Comparison of ENCODE assay signal across 10 mouse cellular contexts in the genomic region with DNA sequence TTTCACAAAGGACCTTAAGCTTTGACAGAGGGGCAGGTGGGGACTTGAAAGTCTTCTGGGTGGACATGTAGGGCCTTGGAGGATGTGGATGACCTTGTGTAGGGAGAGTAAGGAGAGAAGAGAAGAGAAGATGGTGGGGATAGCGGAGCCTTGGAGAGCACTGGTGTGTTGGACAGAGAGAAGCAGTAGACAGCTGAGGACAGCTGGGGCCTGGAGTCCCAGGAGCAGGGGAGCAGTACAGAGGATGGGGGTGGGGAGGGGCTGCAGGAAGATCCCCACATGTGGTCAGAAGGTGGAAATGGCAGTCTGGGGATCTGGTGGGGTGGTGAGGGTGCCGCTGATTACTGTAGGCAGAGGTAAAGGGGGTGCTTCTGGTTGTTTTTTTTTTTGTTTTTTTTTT. TPM values are rescaled to one million over a fixed set of nuclear protein-coding genes. Genes with fewer than 3 reads are reported as not detected.
A peak's percentile ranks its signal among the peaks of the same experiment; 100 is the strongest.
DNase-seq lines count a peak whose midpoint lies in the region; ATAC-seq and TF ChIP-seq lines count a peak whose summit lies in the region.
"Had no signal": no experiment of that assay in that cellular context is flagged by ENCODE, and none has a peak within 500 bp of the region (broad histone marks: within the 10 kb centered on the region; RNA-seq: fewer than 3 reads in every experiment).

No protein-coding gene starts in this region.

- no peak for DNase-seq in kidney, adult 2 months
- DNase-seq in embryonic facial prominence, embryonic 14.5 days (ENCODE audit: low spot score) = no peak
- DNase-seq in intestine, embryonic 14.5 days (ENCODE audit: low spot score) = no peak
- DNase-seq in spleen, postnatal 14 days (ENCODE audit: low spot score in 2 of 2) = no peak
- no peak for DNase-seq in left cerebral cortex, postnatal 4 days
- no peak for DNase-seq in cerebellum, adult 11 months

- H3K4me3 ChIP-seq in kidney, adult 2 months (ENCODE audit: insufficient read depth, low read depth, low read length) = no peak overlapping the region
- no peak overlapping the region for H3K4me3 ChIP-seq in kidney, embryonic 14.5 days (ENCODE audit: low read length)
- H3K4me3 ChIP-seq in embryonic facial prominence, embryonic 14.5 days (ENCODE audit: low read depth, low read length) = no peak overlapping the region
- no peak overlapping the region for H3K4me3 ChIP-seq in intestine, embryonic 14.5 days (ENCODE audit: low read depth, low read length)
- H3K4me3 ChIP-seq in midbrain, embryonic 16.5 days (ENCODE audit: low read depth, low read length) = no peak overlapping the region
- H3K4me3 ChIP-seq: embryonic facial prominence, embryonic 15.5 days had no signal

- TF ChIP-seq POLR2A in kidney, adult 2 months (IDR thresholded peaks at IDR 0.05; ENCODE audit: low read depth, low read length) = no peak

- H3K9me3 ChIP-seq in kidney, embryonic 14.5 days (ENCODE audit: control insufficient read depth, low read length) = no peaks in the 10 kb centered on the region
- H3K9me3 ChIP-seq in embryonic facial prominence, embryonic 14.5 days (ENCODE audit: control insufficient read depth, low read length) = no peaks in the 10 kb centered on the region
- no peaks in the 10 kb centered on the region for H3K9me3 ChIP-seq in intestine, embryonic 14.5 days (ENCODE audit: control insufficient read depth, low read length)
- H3K9me3 ChIP-seq in midbrain, embryonic 16.5 days (replicated peaks; ENCODE audit: control insufficient read depth, low read length, poor library complexity, severe bottlenecking) = no peaks in the 10 kb centered on the region
- H3K9me3 ChIP-seq: embryonic facial prominence, embryonic 15.5 days had no signal

- no peak overlapping the region; the same call in 1 of the 2 replicates for H3K4me2 ChIP-seq in kidney, embryonic 14.5 days (replicated peaks; ENCODE audit: low read depth, low read length)
- peak overlapping the region; percentile 13; the same call in 1 of the 2 replicates for H3K4me2 ChIP-seq in embryonic facial prominence, embryonic 14.5 days (ENCODE audit: low read depth, low read length)
- H3K4me2 ChIP-seq in intestine, embryonic 14.5 days (ENCODE audit: low read length) = peak overlapping the region; percentile 36
- H3K4me2 ChIP-seq in midbrain, embryonic 16.5 days (ENCODE audit: low read length) = peak overlapping the region; percentile 87

- H3K4me1 ChIP-seq in kidney, adult 2 months (ENCODE audit: control insufficient read depth, insufficient read depth, low read length) = peaks cover 24% of the 10 kb centered on the region
- H3K4me1 ChIP-seq in kidney, embryonic 14.5 days (ENCODE audit: control insufficient read depth, insufficient read depth, low read length) = peaks cover 29% of the 10 kb centered on the region
- H3K4me1 ChIP-seq in embryonic facial prominence, embryonic 14.5 days (ENCODE audit: control insufficient read depth, insufficient read depth, low read length) = peaks cover 16% of the 10 kb centered on the region
- H3K4me1 ChIP-seq in intestine, embryonic 14.5 days (replicated peaks; ENCODE audit: control insufficient read depth, insufficient read depth, low read length) = peaks cover 50% of the 10 kb centered on the region
- peaks cover 49% of the 10 kb centered on the region for H3K4me1 ChIP-seq in midbrain, embryonic 16.5 days (ENCODE audit: control insufficient read depth, insufficient read depth, low read length)

- H3K36me3 ChIP-seq in kidney, adult 2 months (ENCODE audit: control insufficient read depth, insufficient read depth, low read length) = no peaks in the 10 kb centered on the region
- H3K36me3 ChIP-seq in kidney, embryonic 14.5 days (ENCODE audit: control insufficient read depth, insufficient read depth, low read length) = no peaks in the 10 kb centered on the region
- H3K36me3 ChIP-seq in embryonic facial prominence, embryonic 14.5 days (ENCODE audit: control insufficient read depth, insufficient read depth, low read length) = no peaks in the 10 kb centered on the region
- H3K36me3 ChIP-seq in intestine, embryonic 14.5 days (ENCODE audit: control insufficient read depth, insufficient read depth, low read length) = 0 out of 2 replicates have a peak, but pooled peaks cover 2% of the 10 kb centered on the region
- H3K36me3 ChIP-seq in midbrain, embryonic 16.5 days (ENCODE audit: control insufficient read depth, insufficient read depth, low read length) = no peaks in the 10 kb centered on the region
- H3K36me3 ChIP-seq: embryonic facial prominence, embryonic 15.5 days had no signal

- H3K27ac ChIP-seq in kidney, adult 2 months (ENCODE audit: insufficient read depth, low read depth, low read length) = peak overlapping the region; percentile 45
- H3K27ac ChIP-seq in kidney, embryonic 14.5 days (ENCODE audit: low read depth, low read length) = no peak overlapping the region
- no peak overlapping the region for H3K27ac ChIP-seq in embryonic facial prominence, embryonic 14.5 days (replicated peaks; ENCODE audit: low read depth, low read length)
- no peak overlapping the region for H3K27ac ChIP-seq in intestine, embryonic 14.5 days (ENCODE audit: low read depth)
- no peak overlapping the region for H3K27ac ChIP-seq in midbrain, embryonic 16.5 days (ENCODE audit: low read length)
- H3K27ac ChIP-seq: embryonic facial prominence, embryonic 15.5 days had no signal

- intact Hi-C loops in left cerebral cortex, postnatal 4 days (cut with DNase I) = no loop called here

- 76% methylated on average over 2 of the region's 2 CpGs for WGBS in kidney, adult 2 months
- WGBS in kidney, embryonic 14.5 days = 69% methylated on average over 2 of the region's 2 CpGs
- WGBS in embryonic facial prominence, embryonic 14.5 days = 71% methylated on average over 2 of the region's 2 CpGs
- WGBS in intestine, embryonic 14.5 days = 34% methylated on average over 2 of the region's 2 CpGs
- WGBS in midbrain, embryonic 16.5 days = 65% methylated on average over 2 of the region's 2 CpGs

- no peak for ATAC-seq in kidney, embryonic 14.5 days (ENCODE audit: low FRiP score, low TSS enrichment)
- ATAC-seq in embryonic facial prominence, embryonic 14.5 days (ENCODE audit: low read depth) = no peak
- no peak for ATAC-seq in intestine, embryonic 14.5 days (replicated peaks; ENCODE audit: low FRiP score, low TSS enrichment, low read depth)
- ATAC-seq in midbrain, embryonic 16.5 days = no peak

- no peak overlapping the region for H3K9ac ChIP-seq in kidney, embryonic 14.5 days (ENCODE audit: low read depth, low read length)
- no peak overlapping the region for H3K9ac ChIP-seq in embryonic facial prominence, embryonic 14.5 days (ENCODE audit: low read depth, low read length)
- H3K9ac ChIP-seq in intestine, embryonic 14.5 days (ENCODE audit: low read length) = no peak overlapping the region
- H3K9ac ChIP-seq in midbrain, embryonic 16.5 days (ENCODE audit: low read depth, low read length) = peak overlapping the region; percentile 43; the same call in 1 of the 2 replicates
- H3K9ac ChIP-seq: embryonic facial prominence, embryonic 15.5 days had no signal

- TF ChIP-seq CTCF in kidney, adult 2 months (conservative IDR thresholded peaks at IDR 0.05; ENCODE audit: insufficient read depth, insufficient read length, low read depth, low read length) = no peak

- H3K27me3 ChIP-seq in kidney, adult 2 months (replicated peaks; ENCODE audit: control insufficient read depth, insufficient read depth, low read length) = no peaks in the 10 kb centered on the region
- H3K27me3 ChIP-seq in kidney, embryonic 14.5 days (ENCODE audit: control insufficient read depth, insufficient read depth, low read length) = no peaks in the 10 kb centered on the region
- no peaks in the 10 kb centered on the region for H3K27me3 ChIP-seq in embryonic facial prominence, embryonic 14.5 days (replicated peaks; ENCODE audit: control insufficient read depth, insufficient read depth, low read length)
- H3K27me3 ChIP-seq in intestine, embryonic 14.5 days (replicated peaks; ENCODE audit: control insufficient read depth, insufficient read depth, low read length) = no peaks in the 10 kb centered on the region
- no peaks in the 10 kb centered on the region for H3K27me3 ChIP-seq in midbrain, embryonic 16.5 days (ENCODE audit: control insufficient read depth, insufficient read depth, low read depth, low read length)
- H3K27me3 ChIP-seq: CH12.LX; embryonic facial prominence, embryonic 15.5 days had no signal

RNA-seq across cellular contexts. Expression of gene Arrb1, which starts 4.8 kb away (rescaled TPM):
- 47.1 and 48.8 TPM in 2 replicates for polyA plus RNA-seq in kidney, adult 2 months (2012; rRNA removed)
- 3.5 and 3.6 TPM in 2 replicates for polyA plus RNA-seq in kidney, embryonic 14.5 days (2014; fragmentation: Nextera tagmentation; extraction: Ambion mirVana)
- 2.8 and 3.8 TPM in 2 replicates for polyA plus RNA-seq in embryonic facial prominence, embryonic 14.5 days (2014; fragmentation: Nextera tagmentation; extraction: Ambion mirVana)
- 5.3 and 6.1 TPM in 2 replicates for polyA plus RNA-seq in intestine, embryonic 14.5 days (2014; fragmentation: Nextera tagmentation; extraction: Ambion mirVana)
- 18.4 and 21.0 TPM in 2 replicates for polyA plus RNA-seq in midbrain, embryonic 16.5 days (2015; fragmentation: Nextera tagmentation; extraction: Ambion mirVana)
- 100 to 1,000 TPM; 147 to 150 TPM for total RNA-seq in left cerebral cortex, postnatal 4 days (2021)

RNA-seq across cellular contexts. Expression of gene Rps3, which starts 56.5 kb away (rescaled TPM):
- 240 and 386 TPM in 2 replicates for polyA plus RNA-seq in kidney, adult 2 months (2012; rRNA removed)
- 870 and 995 TPM in 2 replicates for polyA plus RNA-seq in kidney, embryonic 14.5 days (2014; fragmentation: Nextera tagmentation; extraction: Ambion mirVana)
- 876 and 912 TPM in 2 replicates for polyA plus RNA-seq in embryonic facial prominence, embryonic 14.5 days (2014; fragmentation: Nextera tagmentation; extraction: Ambion mirVana)
- polyA plus RNA-seq in intestine, embryonic 14.5 days (2014; fragmentation: Nextera tagmentation; extraction: Ambion mirVana) = 963 and 1,042 TPM in 2 replicates
- polyA plus RNA-seq in midbrain, embryonic 16.5 days (2015; fragmentation: Nextera tagmentation; extraction: Ambion mirVana) = 405 and 414 TPM in 2 replicates
- total RNA-seq in left cerebral cortex, postnatal 4 days (2021) = 100 to 1,000 TPM; 379 to 396 TPM
